Mouse (Mus musculus) right cerebral cortex, postnatal 36 days (tissue): ENCODE results near the gene Slc39a11.

Source experiments
- DNase-seq, 2 experiments: peaks; one replicate each; pipeline ENCODE4 v3.0.0; 2022; ENCODE audit warnings: low spot score in 2 of 2, mixed read lengths in 1 of 2

Gene Slc39a11

GRCm38 (mm10) chr11:113352085-113352815 is 297.6 kb downstream of the Slc39a11 start:
- no peak for DNase-seq

DNA sequence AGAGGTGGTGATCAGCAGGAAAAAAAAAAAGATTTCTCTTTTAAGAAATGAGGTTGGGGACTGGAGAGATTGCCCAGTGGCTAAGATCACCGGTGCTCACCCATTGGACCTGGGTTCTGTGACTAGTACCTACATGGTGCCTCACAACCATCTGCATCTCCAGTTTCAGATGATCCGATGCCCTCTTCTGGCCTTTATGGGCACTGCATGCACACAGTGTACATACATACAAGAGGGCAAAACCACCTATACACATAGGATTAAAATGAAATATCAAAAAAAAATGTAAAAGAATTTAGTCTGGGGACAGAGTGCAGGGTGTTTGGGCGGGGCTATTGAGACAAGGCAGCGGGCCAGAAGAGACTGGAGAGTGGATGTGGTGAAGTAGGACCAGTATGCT is 299.3 kb downstream of the Slc39a11 start:
- no peak for DNase-seq

- no peak for DNase-seq
Observed at GRCm38 (mm10) chr11:113346895-113347514, 302.9 kb downstream of the Slc39a11 start.

- peak; percentile 30 to 39 for DNase-seq
Observed at GRCm38 (mm10) chr11:113339770-113340169, 310.1 kb downstream of the Slc39a11 start.

- no peak for DNase-seq
Observed at GRCm38 (mm10) chr11:113338581-113338980, 311.3 kb downstream of the Slc39a11 start.

DNA sequence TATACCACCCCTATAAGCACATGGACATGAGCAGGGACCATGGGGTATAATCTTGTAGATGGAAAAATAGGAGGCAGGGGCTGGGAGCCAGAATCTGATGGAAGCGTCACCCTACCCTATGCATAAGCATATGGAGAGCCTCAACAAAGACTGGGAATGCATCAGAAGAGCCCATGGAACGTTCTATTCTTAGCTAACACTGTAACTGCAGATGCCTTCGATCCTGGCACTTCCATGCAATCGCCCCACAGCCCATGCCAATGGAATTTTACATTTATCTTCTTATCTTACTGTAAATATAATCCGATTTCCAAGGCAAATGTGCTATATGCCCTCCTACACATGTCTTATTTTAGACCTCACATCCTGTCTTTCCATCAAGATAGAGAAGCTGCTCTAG is 314.2 kb downstream of the Slc39a11 start:
- peak; percentile 16 to 30 for DNase-seq

DNA sequence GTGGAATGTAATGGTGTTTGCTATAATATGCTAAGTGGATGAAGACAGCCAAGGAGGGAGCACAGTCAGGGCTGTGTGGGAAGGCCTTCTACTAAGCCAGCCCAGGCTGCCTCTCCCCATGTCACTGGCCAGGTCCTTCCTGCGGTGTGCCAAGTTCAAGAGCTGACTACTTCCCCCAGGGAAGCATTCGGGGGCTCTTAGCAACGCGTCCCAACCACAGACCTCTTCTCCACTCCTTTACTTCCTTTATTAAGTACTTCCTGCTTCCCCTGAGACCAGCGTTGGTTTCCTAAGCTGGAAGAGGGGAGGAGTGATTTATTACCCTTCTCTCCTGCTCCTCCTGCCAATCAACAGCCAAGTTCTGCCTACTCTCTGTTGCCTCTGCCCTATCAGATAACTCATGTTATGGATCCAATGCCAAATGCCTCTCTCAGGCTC is 315.4 kb downstream of the Slc39a11 start:
- DNase-seq = no peak

DNA sequence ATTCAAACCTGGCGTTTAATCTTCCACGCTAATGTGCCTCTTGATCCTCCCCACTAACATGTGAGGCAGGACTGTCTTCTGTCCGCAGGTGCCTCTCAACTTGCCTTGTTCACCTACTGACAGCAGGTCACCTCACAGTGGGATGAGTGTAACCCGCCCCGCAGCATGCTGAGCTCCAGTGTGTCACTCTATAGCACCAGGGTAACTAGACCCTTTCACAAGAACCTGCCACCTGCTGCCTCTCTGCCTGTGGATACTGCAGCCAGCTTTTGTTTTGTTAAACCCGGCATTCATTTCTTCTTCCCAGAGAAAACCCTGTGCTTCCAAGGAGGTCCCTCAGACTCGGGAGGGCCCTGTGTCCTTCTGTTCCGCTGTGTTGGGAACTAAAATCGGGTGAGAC is 316.3 kb downstream of the Slc39a11 start:
- DNase-seq = no peak

- no peak for DNase-seq
Observed at GRCm38 (mm10) chr11:113330061-113330591, 319.8 kb downstream of the Slc39a11 start.

DNA sequence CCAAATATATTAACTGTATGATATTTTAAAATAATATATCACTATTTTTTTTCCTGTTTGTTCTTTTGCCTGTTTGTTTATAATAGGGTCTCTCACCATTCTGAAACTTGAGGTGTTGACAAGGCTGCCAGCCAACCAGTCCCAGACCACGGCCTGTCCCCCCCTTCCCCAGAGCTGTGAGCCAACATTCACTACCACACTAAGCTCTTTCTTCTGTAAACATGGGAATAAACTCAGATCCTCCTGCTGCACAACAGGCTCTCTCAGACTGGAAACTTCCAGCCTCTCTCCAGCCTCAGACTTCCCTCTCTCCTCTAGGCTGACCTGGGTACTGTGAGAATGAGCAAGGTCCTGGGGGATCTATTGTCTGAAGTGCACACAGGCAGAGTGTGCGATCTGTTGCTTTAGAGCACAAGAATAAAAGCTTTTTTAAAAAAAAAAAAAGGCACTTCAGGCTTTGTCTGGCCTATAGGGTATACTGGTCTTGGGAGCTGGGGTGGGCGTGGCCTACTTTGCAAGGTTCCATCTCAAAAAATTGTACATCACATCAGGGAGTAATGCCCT is 322.3 kb downstream of the Slc39a11 start:
- DNase-seq = no peak

- peak in 1 of 2 experiments; percentile 24 for DNase-seq
Observed at GRCm38 (mm10) chr11:113326387-113327011, 323.4 kb downstream of the Slc39a11 start.

GRCm38 (mm10) chr11:113321601-113322000 is 328.3 kb downstream of the Slc39a11 start:
- DNase-seq = no peak

DNA sequence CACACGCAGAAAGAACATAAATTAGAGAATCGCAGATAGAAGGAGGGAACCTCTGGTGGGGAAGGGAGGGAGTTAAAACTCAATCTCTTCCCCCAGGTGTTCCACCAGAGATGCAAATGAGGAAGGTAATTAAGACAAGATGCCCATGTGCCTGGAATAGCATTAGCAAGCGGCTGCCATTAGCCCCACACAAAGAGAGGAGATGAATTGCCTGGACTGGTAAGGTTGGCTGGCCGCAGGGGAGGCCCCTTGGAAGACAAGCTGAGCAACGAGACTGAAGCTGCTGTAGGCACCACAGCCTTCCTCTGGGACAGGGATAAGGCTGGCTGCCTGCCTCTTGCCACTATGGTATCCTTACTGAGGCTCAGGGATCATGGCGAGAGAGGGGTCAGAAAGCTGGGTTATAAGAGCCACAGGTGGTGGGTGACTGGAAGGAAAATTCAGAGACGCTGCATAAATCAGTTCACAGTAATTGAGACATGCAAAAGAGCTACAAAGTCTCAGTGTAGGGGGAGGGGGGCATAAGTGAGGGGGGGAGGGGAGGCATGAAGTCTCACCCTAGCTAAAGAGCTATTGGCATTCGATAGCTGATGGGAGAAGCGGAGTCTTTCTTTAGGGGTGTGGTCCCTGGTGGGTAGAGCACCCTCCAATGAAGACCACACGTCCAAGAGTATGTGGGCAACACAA is 340.5 kb downstream of the Slc39a11 start:
- no peak for DNase-seq

DNA sequence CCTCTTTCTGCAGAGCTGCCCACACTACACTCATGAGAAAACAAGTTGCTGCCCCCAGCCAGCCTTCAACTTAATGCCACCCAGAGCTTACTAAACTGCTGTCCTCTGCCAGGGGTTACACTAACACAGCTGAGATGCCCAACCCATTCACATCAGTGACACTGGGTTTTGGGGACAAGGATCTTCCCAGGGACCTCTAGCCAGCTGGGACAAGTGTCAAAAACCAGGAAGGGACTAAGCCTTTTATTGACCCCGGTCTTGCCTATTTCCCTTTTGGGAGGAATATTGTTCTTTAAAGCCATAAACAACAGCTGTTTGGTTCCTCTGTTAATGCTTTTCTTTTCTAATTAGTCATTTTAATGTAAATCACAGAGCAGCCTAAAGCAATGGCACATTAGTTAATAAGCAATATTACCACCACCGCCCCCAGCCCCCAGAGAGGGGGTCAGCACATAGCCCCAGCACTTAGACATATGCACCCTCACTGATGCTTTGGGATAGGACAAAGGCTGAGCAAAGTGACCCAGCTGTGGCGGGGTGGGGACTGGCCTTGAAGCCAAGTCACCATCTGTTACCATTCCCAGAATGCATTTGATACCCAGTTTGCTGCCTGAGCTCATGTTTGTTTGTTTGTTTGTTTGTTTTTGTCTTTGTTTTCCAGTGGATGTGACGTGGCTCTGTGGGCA is 341.5 kb downstream of the Slc39a11 start:
- DNase-seq = no peak

GRCm38 (mm10) chr11:113303204-113303603 is 346.7 kb downstream of the Slc39a11 start:
- no peak for DNase-seq

DNA sequence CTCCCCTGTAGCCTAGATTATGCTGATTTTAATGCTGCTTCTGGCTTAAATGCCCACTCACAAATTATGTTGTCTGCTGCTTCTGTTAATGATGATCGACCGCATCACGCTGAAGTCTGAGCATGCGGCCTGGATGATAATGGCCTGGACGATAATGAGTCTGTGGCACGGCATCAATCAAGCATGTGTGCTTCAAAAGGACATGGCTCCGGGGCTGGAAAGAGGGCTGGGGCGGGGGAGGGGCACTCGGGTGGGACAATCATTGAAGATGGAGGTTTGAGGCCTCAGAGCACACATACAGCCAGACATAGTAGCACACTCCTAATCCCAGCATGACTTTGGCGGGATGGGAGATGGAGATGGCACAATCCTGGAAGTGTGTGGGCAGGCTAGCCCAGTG is 350.4 kb downstream of the Slc39a11 start:
- no peak for DNase-seq

GRCm38 (mm10) chr11:113297765-113298164 is 352.1 kb downstream of the Slc39a11 start:
- DNase-seq = peak; percentile 63 to 75

GRCm38 (mm10) chr11:113296912-113297625 is 352.8 kb downstream of the Slc39a11 start:
- no peak for DNase-seq

- peak; percentile 42 to 51 for DNase-seq
Observed at GRCm38 (mm10) chr11:113296162-113296561, 353.7 kb downstream of the Slc39a11 start.

DNA sequence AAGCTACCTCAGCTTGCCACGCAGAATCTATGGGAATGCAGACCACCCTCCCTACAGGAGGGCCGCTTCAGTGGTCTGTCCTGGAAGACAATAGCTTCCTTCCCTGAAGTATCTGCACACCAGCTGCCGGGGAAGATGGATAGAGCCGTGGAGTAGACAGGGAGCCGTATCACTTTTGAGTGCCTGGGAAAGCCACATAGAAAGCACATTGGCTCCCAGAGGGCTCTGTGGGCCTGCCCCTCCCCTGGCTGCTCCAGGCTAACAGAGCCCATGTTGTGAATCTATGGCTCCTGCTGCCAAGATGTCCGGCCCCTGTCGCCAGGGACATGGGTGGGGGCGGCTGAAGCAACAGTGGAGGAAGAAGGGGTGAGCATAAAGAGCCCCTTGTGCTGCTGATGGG is 355.4 kb downstream of the Slc39a11 start:
- DNase-seq = no peak
